Mouse (Mus musculus) embryo, embryonic 10 days (tissue): ENCODE measurements around the gene Zswim8.
A peak's percentile ranks its signal among the peaks of the same experiment; 100 is the strongest.

Source experiments
- DNase-seq: peaks from one replicate; pipeline ENCODE4 v3.0.0-alpha.2; 2015; ENCODE audit warnings: low spot score

Gene Zswim8

DNA sequence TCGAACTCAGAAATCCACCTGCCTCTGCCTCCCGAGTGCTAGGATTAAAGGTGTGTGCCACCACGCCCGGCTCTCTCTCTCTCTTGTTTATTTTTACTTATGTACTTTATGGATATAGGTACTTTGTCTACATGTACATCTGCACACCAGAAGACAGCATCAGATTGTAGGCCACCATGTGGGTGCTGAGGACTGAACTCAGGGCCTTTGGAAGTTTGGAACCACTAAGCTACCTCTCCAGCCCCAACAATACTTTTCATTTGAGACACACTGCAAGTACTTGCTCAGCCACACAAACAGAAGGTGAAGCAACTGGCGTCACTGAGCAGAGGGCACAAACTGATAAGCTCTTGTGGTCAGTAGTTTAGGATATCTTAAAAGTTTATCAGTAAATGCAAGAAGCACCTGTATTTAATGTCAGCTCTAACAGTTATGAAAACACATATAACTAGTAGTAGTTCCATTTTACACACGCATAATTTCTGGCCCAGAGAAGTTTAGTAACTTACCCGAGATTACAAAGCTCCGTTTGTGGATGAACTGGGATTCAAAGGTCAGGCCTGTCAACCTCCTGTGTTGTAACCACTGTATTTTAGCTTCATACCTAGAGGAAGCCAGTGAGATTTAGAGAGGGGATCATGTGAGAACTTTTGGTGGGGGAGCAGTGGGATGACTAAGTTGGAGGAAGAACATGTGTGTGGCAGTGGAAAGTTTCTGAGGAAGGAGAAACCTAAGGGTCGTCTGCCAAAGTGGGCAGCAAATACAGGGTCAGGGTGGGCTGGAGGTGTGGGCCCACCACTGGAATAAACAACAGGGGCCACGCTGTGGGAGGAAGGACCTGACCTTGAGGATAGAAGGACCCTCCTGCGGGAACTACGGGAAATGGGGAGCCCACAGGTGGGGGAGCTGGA, 25.9 kb downstream of the Zswim8 start:
- DNase-seq = no peak

DNA sequence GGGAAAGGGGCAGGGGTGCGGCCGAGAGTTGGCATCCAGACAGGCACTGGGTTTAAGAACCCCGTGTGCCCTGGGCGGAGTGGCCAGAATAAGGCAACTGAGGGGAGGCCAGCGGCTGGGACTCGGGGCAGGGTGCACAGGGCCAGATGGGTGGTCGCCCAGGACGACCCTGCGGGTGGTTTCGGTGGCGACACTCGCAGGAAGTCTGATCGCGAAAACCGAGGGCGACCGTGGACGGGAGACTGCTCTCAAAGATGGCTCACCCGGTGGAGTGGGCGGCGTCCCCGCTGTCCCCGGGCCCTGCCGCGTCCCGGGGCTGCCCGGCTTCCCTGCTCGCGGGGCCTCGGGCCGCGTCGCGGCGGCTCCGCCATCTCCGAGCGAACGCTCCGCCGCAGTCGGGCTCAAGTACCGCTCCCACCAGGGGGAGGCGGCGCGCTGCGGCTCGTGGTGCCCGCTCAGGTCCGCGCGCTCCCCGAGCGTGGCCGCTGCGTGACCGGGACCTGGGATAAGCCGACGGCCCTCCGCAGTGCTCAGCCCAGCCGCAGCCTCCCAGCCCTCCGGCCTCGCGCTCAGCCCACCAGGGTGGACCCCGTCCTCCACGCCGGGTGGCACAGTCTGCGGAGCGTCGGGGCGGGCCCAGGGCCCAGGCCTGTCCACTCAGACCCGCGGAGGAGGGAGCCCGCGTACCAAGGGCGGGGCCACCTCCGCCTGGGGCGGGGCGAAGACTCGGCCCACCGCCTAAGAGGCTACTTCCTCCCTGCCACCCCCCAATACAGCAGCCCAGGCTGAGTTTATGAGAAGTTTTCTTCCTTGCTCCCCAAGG, 26.8 kb downstream of the Zswim8 start, which contains the start of gene Ndst2:
Gene Ndst2 (minus strand): TSS at position 611 of the 823 bp plus-strand sequence.
- DNase-seq = peak; percentile 93

GRCm38 (mm10) chr14:20735052-20735451, 27.7 kb downstream of the Zswim8 start:
- DNase-seq = no peak

GRCm38 (mm10) chr14:20735892-20736390, 28.6 kb downstream of the Zswim8 start:
- DNase-seq = no peak

- peak; percentile 65 for DNase-seq
Observed at GRCm38 (mm10) chr14:20737306-20737705, 30.0 kb downstream of the Zswim8 start.

DNA sequence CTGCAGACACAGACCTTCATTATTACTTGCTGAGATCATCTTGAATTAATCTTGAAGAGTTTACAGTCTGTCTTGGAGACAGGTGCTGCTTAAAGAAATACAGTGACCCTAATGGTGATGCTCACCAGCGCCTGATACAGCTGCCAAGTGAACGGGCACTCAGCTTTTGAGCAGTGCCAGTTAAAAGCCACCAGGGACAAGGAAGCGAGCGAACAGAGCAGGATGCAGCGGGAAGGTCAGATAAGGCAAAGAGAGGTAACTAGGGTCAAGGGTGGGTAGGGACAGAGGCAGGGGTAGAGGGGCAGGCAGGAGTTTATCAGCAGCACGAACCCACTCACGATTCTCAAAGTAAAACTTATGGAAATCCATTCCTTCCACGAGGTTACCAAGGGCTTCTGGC, 31.2 kb downstream of the Zswim8 start:
- DNase-seq = no peak

- DNase-seq = no peak
Observed at GRCm38 (mm10) chr14:20741301-20741700, 33.9 kb downstream of the Zswim8 start.

GRCm38 (mm10) chr14:20743614-20744013, 36.3 kb downstream of the Zswim8 start:
- DNase-seq = no peak

- no peak for DNase-seq
Observed at GRCm38 (mm10) chr14:20746935-20747334, 39.6 kb downstream of the Zswim8 start.

DNA sequence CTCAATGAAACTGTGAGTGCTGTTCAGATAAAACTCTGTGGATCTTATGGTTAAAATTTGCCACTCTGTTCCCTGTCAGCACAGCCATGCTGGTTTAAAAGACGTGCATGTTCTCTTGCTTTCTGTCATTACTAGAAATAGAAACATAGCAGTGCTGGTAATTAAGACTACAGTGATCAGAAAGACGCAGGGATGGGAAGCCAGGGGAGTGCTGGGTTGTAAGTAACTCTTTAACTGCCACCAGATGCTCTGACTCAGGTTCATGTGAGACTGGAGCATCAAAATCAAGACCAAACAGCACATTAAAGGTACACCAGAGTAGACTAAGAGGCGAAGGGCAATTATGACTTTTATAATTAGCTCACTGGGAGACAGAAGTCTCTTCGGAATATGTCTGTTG, 41.0 kb downstream of the Zswim8 start:
- DNase-seq = no peak

GRCm38 (mm10) chr14:20749494-20750051, 42.2 kb downstream of the Zswim8 start:
- DNase-seq = no peak

GRCm38 (mm10) chr14:20750503-20750902, 43.2 kb downstream of the Zswim8 start:
- no peak for DNase-seq

DNA sequence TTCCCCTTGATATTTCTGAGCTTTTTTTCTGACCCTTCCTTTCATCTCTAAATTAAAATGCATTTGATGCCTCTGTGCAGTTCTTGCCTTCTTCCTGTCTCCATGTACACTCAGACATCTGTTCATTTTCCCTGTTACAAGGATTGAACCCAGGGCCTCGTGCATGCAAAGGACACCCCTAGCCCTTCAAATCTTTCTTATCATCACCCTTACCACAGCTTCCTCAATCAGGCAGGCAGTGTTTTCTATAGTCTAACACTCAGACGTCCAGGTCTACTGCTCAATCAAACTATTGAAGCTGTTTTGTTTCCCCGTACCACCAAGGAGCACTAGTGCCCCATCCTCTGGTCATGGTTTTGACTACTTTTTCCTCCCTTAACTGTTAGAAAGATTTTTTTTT, 46.4 kb downstream of the Zswim8 start:
- DNase-seq = no peak

- DNase-seq = no peak
Observed at GRCm38 (mm10) chr14:20757370-20757907, 50.1 kb downstream of the Zswim8 start.

DNA sequence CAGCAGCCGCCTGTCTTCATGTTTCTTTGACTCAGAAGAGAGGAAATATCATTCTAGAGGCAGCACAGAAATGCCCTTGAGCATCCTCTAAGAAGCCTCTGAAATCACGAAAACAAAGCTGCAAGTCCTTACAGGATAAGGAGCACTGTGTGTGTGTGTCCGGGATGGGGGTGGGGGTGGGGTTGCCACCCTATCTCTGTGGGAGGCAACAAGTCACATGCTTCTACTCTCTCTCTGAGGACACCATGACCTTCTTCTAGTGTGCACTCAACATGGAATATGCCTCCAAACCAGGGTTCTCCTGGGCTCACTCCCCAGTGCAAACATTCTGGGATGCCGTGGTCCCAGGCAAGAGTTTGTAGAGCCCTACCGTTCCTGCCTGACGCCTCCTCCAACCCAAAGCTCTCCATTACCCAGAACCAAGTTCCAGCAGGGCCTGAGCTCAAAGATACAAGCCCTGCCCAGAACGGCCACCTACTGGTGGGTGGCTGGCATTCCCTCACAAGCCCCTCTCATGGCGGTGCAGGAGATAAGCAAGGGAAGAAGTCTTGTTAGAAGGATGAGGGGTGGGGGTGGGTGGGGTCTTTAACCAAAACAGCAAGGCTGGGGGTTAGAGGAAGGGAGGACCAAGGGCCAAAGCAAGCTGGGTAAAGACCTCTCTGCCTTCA, 51.5 kb downstream of the Zswim8 start:
- DNase-seq = no peak

GRCm38 (mm10) chr14:20764942-20765341, 57.6 kb downstream of the Zswim8 start:
- no peak for DNase-seq

DNA sequence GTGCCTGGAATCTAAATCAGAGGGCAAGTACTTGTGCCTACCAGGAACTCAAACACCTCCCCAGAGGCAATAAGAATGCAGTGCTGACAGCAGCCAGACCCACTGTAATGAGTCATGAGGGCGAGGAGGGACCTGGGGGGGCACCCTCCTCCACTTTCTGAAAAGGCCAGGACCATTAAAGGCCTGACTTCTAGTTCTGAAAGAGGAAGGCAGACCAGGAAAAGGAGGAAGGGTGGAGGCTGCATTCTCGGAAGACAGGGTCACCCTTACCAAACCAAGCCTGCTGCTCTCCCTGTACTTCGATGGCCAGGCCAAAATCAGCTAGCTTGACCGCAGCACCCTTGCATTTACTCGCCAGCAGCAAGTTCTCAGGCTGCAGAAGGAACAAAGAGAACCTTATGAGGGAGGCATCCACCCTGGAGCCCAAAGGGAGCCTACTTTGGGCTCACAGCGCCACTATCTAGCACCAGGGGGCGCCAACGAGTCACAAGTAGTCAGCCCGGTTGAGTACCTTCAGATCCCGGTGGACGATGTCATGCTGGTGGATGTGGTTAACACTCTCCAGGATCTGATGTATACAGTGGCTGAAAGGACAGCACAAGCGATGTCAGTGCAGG, 58.4 kb downstream of the Zswim8 start:
- DNase-seq = peak; percentile 92

GRCm38 (mm10) chr14:20767936-20768335, 60.6 kb downstream of the Zswim8 start:
- DNase-seq = no peak

- no peak for DNase-seq
Observed at GRCm38 (mm10) chr14:20768581-20768980, 61.2 kb downstream of the Zswim8 start.

DNA sequence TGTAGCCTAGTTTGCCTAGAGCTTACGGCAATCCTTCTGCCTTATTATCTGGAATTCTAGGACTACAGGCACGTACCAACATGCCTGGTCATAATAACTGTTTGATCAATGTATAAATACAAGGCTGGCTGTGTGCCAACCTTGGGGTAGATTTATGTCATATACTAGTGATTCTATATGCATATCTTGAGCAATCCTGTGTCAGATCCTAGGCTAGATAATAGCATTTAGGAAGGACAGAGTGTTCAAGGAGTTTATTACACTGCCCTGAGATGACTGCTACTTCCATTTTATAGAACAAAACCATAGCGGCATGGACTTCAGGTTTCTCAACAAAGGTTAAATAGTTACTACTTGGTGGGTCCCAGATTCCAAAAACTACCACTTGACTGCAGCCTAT, 64.6 kb downstream of the Zswim8 start:
- no peak for DNase-seq

DNA sequence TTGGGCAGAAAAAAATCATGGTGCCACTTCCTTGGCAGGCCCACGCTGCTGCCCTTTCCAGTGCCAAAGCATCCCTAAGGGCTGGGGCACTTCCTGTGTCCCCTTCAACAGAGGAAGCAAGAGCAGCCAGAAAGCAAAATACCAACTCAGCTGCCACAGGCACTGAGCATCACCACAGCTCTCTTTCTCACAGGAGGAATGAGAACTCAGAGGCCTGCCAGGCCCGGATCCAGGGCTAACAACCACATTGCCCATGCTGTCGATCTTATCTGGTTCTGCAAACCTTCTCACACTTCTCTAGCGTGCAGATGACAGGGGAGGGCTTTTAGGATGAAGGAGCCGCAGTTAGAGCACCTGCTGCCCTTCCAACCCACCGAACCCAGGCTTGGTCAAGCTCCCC, 65.5 kb downstream of the Zswim8 start:
- no peak for DNase-seq
